Mouse (Mus musculus) MEL (cell line): Measurements from ENCODE around the gene Ndn. TPM values are rescaled to one million over a fixed set of nuclear protein-coding genes. Genes with fewer than 3 reads are reported as not detected.

Experiments used
- DNase-seq: peaks from one replicate; pipeline ENCODE4 v3.0.0; 2011; ENCODE audit warnings: low read depth, low spot score
- H3K27ac ChIP-seq: 2 replicates; pipeline ENCODE4 v1.5.1; 2012; ENCODE audit warnings: low read depth, mild to moderate bottlenecking, control low read depth, low read length, moderate library complexity; ENCODE audit not compliant: control insufficient read depth
- H3K27me3 ChIP-seq, 2 experiments: fragments of 150-350 bp in 1 of 2; sonication (generic) in 1 of 2; 2 replicates each; pipeline ENCODE4 v1.6.1; 2012; ENCODE audit warnings: low read length in 2 of 2, mild to moderate bottlenecking in 2 of 2, improper control_type of control experiment in 1 of 2, moderate library complexity in 1 of 2; ENCODE audit not compliant: insufficient read depth in 2 of 2, control insufficient read depth in 1 of 2
- H3K36me3 ChIP-seq, 2 experiments: 2 replicates each; pipeline ENCODE4 v1.6.1; 2012 to 2014; ENCODE audit warnings: low read length in 2 of 2, improper control_type of control experiment in 1 of 2, inconsistent platforms in 1 of 2, mild to moderate bottlenecking in 1 of 2; ENCODE audit not compliant: insufficient read depth in 2 of 2, control insufficient read depth in 1 of 2
- H3K4me1 ChIP-seq, 2 experiments: fragments of 150-350 bp in 1 of 2; sonication (generic) in 1 of 2; 2 replicates each; pipeline ENCODE4 v1.6.1; 2012; ENCODE audit warnings: low read length in 2 of 2, improper control_type of control experiment in 1 of 2, mild to moderate bottlenecking in 1 of 2; ENCODE audit not compliant: insufficient read depth in 2 of 2, control insufficient read depth in 1 of 2
- H3K4me3 ChIP-seq, 2 experiments: fragments of 150-350 bp in 1 of 2; sonication (generic) in 1 of 2; 2 replicates each; pipeline ENCODE4 v1.5.1; 2012; ENCODE audit warnings: low read depth in 2 of 2, low read length in 2 of 2, mild to moderate bottlenecking in 2 of 2, moderate library complexity in 2 of 2, control low read depth in 1 of 2, improper control_type of control experiment in 1 of 2; ENCODE audit not compliant: control insufficient read depth in 1 of 2, insufficient read depth in 1 of 2
- H3K79me2 ChIP-seq: 2 replicates; pipeline ENCODE4 v1.6.1; 2012; ENCODE audit warnings: mild to moderate bottlenecking, low read length, moderate library complexity; ENCODE audit not compliant: control insufficient read depth, poor library complexity, insufficient read depth
- H3K9ac ChIP-seq: 2 replicates; pipeline ENCODE4 v1.6.1; 2012; ENCODE audit warnings: low read depth, mild to moderate bottlenecking, control low read depth, low read length, moderate library complexity; ENCODE audit not compliant: control insufficient read depth, poor library complexity, severe bottlenecking
- H3K9me3 ChIP-seq: fragments of 150-350 bp; sonication (generic); replicated peaks from 2 replicates; pipeline ENCODE4 v1.6.1; 2012; ENCODE audit warnings: mild to moderate bottlenecking, low read length, improper control_type of control experiment, moderate library complexity; ENCODE audit not compliant: insufficient read depth
- BHLHE40 ChIP-seq: IDR thresholded peaks from 2 replicates; pipeline ENCODE4 v1.6.1; 2012; ENCODE audit warnings: low read depth, mild to moderate bottlenecking, inconsistent platforms, low read length, improper control_type of control experiment, borderline replicate concordance
- CHD1 ChIP-seq: IDR thresholded peaks from 2 replicates; pipeline ENCODE4 v1.6.1; 2012; ENCODE audit warnings: low read depth, mild to moderate bottlenecking, inconsistent platforms, low read length, improper control_type of control experiment
- CTCF ChIP-seq, 3 experiments: IDR thresholded peaks in 2 of 3; conservative IDR thresholded peaks in 1 of 3; 2 replicates each; pipeline ENCODE4 v1.5.1; 2011 to 2012; ENCODE audit warnings: low read length in 3 of 3, low read depth in 2 of 3, mild to moderate bottlenecking in 2 of 3, improper control_type of control experiment in 1 of 3, inconsistent platforms in 1 of 3, mixed read lengths in 1 of 3, moderate library complexity in 1 of 3; ENCODE audit not compliant: control insufficient read depth in 1 of 3, insufficient read depth in 1 of 3, poor library complexity in 1 of 3, severe bottlenecking in 1 of 3
- E2F4 ChIP-seq: IDR thresholded peaks from 2 replicates; pipeline ENCODE4 v1.6.1; 2011; ENCODE audit warnings: low read depth, low read length, improper control_type of control experiment, borderline replicate concordance
- ELF1 ChIP-seq: IDR thresholded peaks from 2 replicates; pipeline ENCODE4 v1.6.1; 2014; ENCODE audit warnings: low read depth, mild to moderate bottlenecking, inconsistent platforms, low read length, improper control_type of control experiment, moderate library complexity
- EP300 ChIP-seq, 2 experiments: IDR thresholded peaks; 2 replicates each; pipeline ENCODE4 v1.6.1; 2011; ENCODE audit warnings: improper control_type of control experiment in 2 of 2, low read length in 2 of 2, low read depth in 1 of 2, mild to moderate bottlenecking in 1 of 2
- ETS1 ChIP-seq: IDR thresholded peaks from 2 replicates; pipeline ENCODE4 v1.6.1; 2012; ENCODE audit warnings: low read depth, mild to moderate bottlenecking, inconsistent platforms, low read length, improper control_type of control experiment, moderate library complexity
- GABPA ChIP-seq: IDR thresholded peaks from 2 replicates; pipeline ENCODE4 v1.6.1; 2012; ENCODE audit warnings: low read depth, mild to moderate bottlenecking, inconsistent platforms, low read length, improper control_type of control experiment, moderate library complexity
- GATA1 ChIP-seq: IDR thresholded peaks from 2 replicates; pipeline ENCODE4 v1.6.1; 2011; ENCODE audit warnings: low read depth, low read length, improper control_type of control experiment
- MEF2A ChIP-seq: IDR thresholded peaks from 2 replicates; pipeline ENCODE4 v1.6.1; 2014; ENCODE audit warnings: low read depth, mild to moderate bottlenecking, inconsistent platforms, low read length, improper control_type of control experiment; ENCODE audit not compliant: poor library complexity, insufficient replicate concordance, severe bottlenecking; ENCODE audit errors: extremely low read depth
- MXI1 ChIP-seq: IDR thresholded peaks from 2 replicates; pipeline ENCODE4 v1.6.1; 2011; ENCODE audit warnings: mild to moderate bottlenecking, low read depth, low read length, improper control_type of control experiment
- MYB ChIP-seq: IDR thresholded peaks from 2 replicates; pipeline ENCODE4 v1.6.1; 2011; ENCODE audit warnings: mild to moderate bottlenecking, low read depth, low read length, improper control_type of control experiment
- NELFE ChIP-seq: IDR thresholded peaks from 2 replicates; pipeline ENCODE4 v1.6.1; 2011; ENCODE audit warnings: low read depth, low read length, improper control_type of control experiment
- NRF1 ChIP-seq: IDR thresholded peaks from 2 replicates; pipeline ENCODE4 v1.6.1; 2014; ENCODE audit warnings: low read depth, mild to moderate bottlenecking, inconsistent platforms, low read length, improper control_type of control experiment, moderate library complexity; ENCODE audit not compliant: poor library complexity, insufficient read depth, severe bottlenecking
- POLR2AphosphoS5 ChIP-seq: IDR thresholded peaks from 2 replicates; pipeline ENCODE4 v1.6.1; 2012; ENCODE audit warnings: low read depth, borderline replicate concordance, mild to moderate bottlenecking, inconsistent platforms, low read length, moderate library complexity, mixed read lengths
- RAD21 ChIP-seq: IDR thresholded peaks from 2 replicates; pipeline ENCODE4 v1.6.1; 2011; ENCODE audit warnings: mild to moderate bottlenecking, low read depth, low read length, improper control_type of control experiment
- RCOR1 ChIP-seq: IDR thresholded peaks from 2 replicates; pipeline ENCODE4 v1.6.1; 2012; ENCODE audit warnings: low read depth, mild to moderate bottlenecking, inconsistent platforms, low read length, improper control_type of control experiment
- SMC3 ChIP-seq: IDR thresholded peaks from 2 replicates; pipeline ENCODE4 v1.6.1; 2011; ENCODE audit warnings: low read depth, low read length, improper control_type of control experiment
- TAL1 ChIP-seq: IDR thresholded peaks from 2 replicates; pipeline ENCODE4 v1.6.1; 2012; ENCODE audit warnings: mild to moderate bottlenecking, inconsistent platforms, low read length, moderate library complexity, mixed read lengths
- TBP ChIP-seq: IDR thresholded peaks from 2 replicates; pipeline ENCODE4 v1.8.0; 2011; ENCODE audit warnings: low read depth, low read length, improper control_type of control experiment
- UBTF ChIP-seq: IDR thresholded peaks from 2 replicates; pipeline ENCODE4 v1.6.1; 2012; ENCODE audit warnings: low read depth, mild to moderate bottlenecking, inconsistent platforms, low read length, improper control_type of control experiment, moderate library complexity, borderline replicate concordance; ENCODE audit not compliant: insufficient read depth
- USF2 ChIP-seq, 2 experiments: IDR thresholded peaks; 2 replicates each; pipeline ENCODE4 v1.6.1; 2011 to 2012; ENCODE audit warnings: improper control_type of control experiment in 2 of 2, low read length in 2 of 2, borderline replicate concordance in 1 of 2, inconsistent platforms in 1 of 2, low read depth in 1 of 2, mild to moderate bottlenecking in 1 of 2; ENCODE audit not compliant: insufficient read depth in 1 of 2
- ZC3H11A ChIP-seq: IDR thresholded peaks from 2 replicates; pipeline ENCODE4 v1.6.1; 2012; ENCODE audit warnings: low read depth, mild to moderate bottlenecking, inconsistent platforms, low read length, improper control_type of control experiment
- ZMIZ1 ChIP-seq: IDR thresholded peaks from 2 replicates; pipeline ENCODE4 v1.6.1; 2012; ENCODE audit warnings: low read depth, mild to moderate bottlenecking, inconsistent platforms, low read length, improper control_type of control experiment, moderate library complexity
- ZNF384 ChIP-seq: IDR thresholded peaks from 2 replicates; pipeline ENCODE4 v1.6.1; 2012; ENCODE audit warnings: low read depth, mild to moderate bottlenecking, inconsistent platforms, low read length, improper control_type of control experiment
- polyA plus RNA-seq, 2 experiments: library from polyadenylated mRNA; stranded (reverse) in 1 of 2; unstranded in 1 of 2; fragments of >175 nt in 1 of 2; fragments of >200 nt in 1 of 2; gene quantifications; 2 replicates each; pipeline versions ENCODE4 v1.2.1 to v1.2.4; 2012; ENCODE audit warnings: low replicate concordance in 2 of 2, low read depth in 1 of 2; ENCODE audit not compliant: insufficient read length in 2 of 2, insufficient read depth in 1 of 2, missing spikeins in 1 of 2
- total RNA-seq: library from RNA; depleted of rRNA; stranded (reverse); fragments of 300-350 nt; gene quantifications from 2 replicates; pipeline ENCODE4 v1.2.3, GENCODE M21; 2012

The Ndn gene
- total and polyA plus RNA-seq, 3 experiments, result not detected

- H3K79me2 ChIP-seq, result no peaks in the 10 kb centered on the region
- TF ChIP-seq NRF1 (no peak), ZNF384 (no peak), SMC3 (no peak), RCOR1 (no peak), ETS1 (no peak), BHLHE40 (no peak), TAL1 (no peak), GATA1 (no peak)
- TF ChIP-seq, all 39 proteins: peak for 0
- Histone ChIP-seq H3K9ac (no peak overlapping the region), H3K9me3 (no peaks in the 10 kb centered on the region), H3K27ac (no peak overlapping the region), H3K4me3 (no peak overlapping the region), H3K36me3 (no peaks in the 10 kb centered on the region), H3K4me1 (no peaks in the 10 kb centered on the region), H3K27me3 (no peaks in the 10 kb centered on the region)
- DNase-seq, result no peak
Measured at GRCm38 (mm10) chr7:62348804-62349190, 2.4 kb downstream of the Ndn start.

- TF ChIP-seq NELFE (no peak), ZMIZ1 (no peak), UBTF (no peak)
- no peak for DNase-seq
- no peak overlapping the region for H3K27ac ChIP-seq
- no peaks in the 10 kb centered on the region for H3K9me3 ChIP-seq
- H3K27me3 ChIP-seq, result no peaks in the 10 kb centered on the region
- H3K9ac ChIP-seq, result no peak overlapping the region
- no peaks in the 10 kb centered on the region for H3K36me3 ChIP-seq
- no peaks in the 10 kb centered on the region for H3K79me2 ChIP-seq
- H3K4me3 ChIP-seq, result no peak overlapping the region
- no peaks in the 10 kb centered on the region for H3K4me1 ChIP-seq
Measured at GRCm38 (mm10) chr7:62351266-62351665, 4.9 kb downstream of the Ndn start.

GRCm38 (mm10) chr7:62365039-62365636, 18.8 kb downstream of the Ndn start:
- Histone ChIP-seq H3K79me2 (no peaks in the 10 kb centered on the region), H3K36me3 (no peaks in the 10 kb centered on the region), H3K9ac (no peak overlapping the region), H3K9me3 (no peaks in the 10 kb centered on the region), H3K27ac (no peak overlapping the region), H3K4me1 (no peaks in the 10 kb centered on the region), H3K4me3 (no peak overlapping the region), H3K27me3 (no peaks in the 10 kb centered on the region)
- TF ChIP-seq TBP (no peak), MEF2A (no peak), RAD21 (no peak), E2F4 (no peak), POLR2AphosphoS5 (no peak), USF2 (IDR thresholded peaks at IDR 0.05; ENCODE audit: borderline replicate concordance in 1 of 2, insufficient read depth in 1 of 2, low read depth in 1 of 2, low read length in 2 of 2) (no peak), ETS1 (no peak), ZNF384 (no peak), CHD1 (no peak), GATA1 (no peak), ELF1 (no peak), RCOR1 (no peak), MYB (no peak), GABPA (no peak), ZC3H11A (no peak), CTCF (IDR thresholded peaks at IDR 0.05 in 2 of 3, conservative IDR thresholded peaks at IDR 0.05 in 1 of 3; ENCODE audit: control insufficient read depth in 1 of 3, insufficient read depth in 1 of 3, low read depth in 2 of 3, low read length in 3 of 3, poor library complexity in 1 of 3, severe bottlenecking in 1 of 3) (no peak), MXI1 (no peak), EP300 (IDR thresholded peaks at IDR 0.05; ENCODE audit: low read depth in 1 of 2, low read length in 2 of 2) (no peak)
- no peak for DNase-seq
